Mouse (Mus musculus): ENCODE data around the gene Dennd6a. TPM values are rescaled to one million over a fixed set of nuclear protein-coding genes. Genes with fewer than 3 reads are reported as not detected.

Dennd6a gene
- polyA plus RNA-seq, 1 experiment from 2014 or later: 26.9 TPM

Small RNA genes within 50 kb of the gene (microRNA-seq; reads per million reads assigned to microRNA genes)
- gene Mir7672: not detected

Other genes starting within 250 kb of the Dennd6a start
- 12.1 and 12.7 TPM in 2 replicates for gene Slmap, start 38.9 kb upstream of the Dennd6a start, polyA plus RNA-seq (2015; fragmentation: Nextera tagmentation; extraction: Ambion mirVana)
- gene Arf4, start 64.2 kb downstream of the Dennd6a start, polyA plus RNA-seq (2015; fragmentation: Nextera tagmentation; extraction: Ambion mirVana): 634 and 654 TPM in 2 replicates
- 11.3 and 12.5 TPM in 2 replicates for gene Pde12, start 96.0 kb downstream of the Dennd6a start, polyA plus RNA-seq (2015; fragmentation: Nextera tagmentation; extraction: Ambion mirVana)
- 0.04 and 0.05 TPM in 2 replicates for gene Dnah12, start 119.4 kb downstream of the Dennd6a start, polyA plus RNA-seq (2015; fragmentation: Nextera tagmentation; extraction: Ambion mirVana)